Mouse (Mus musculus): ENCODE measurements around the gene 1600015I10Rik.

GRCm38 (mm10) chr6:48929595-48929994 lies at the start of gene 1600015I10Rik:
- TF ChIP-seq CTCF (IDR thresholded peaks at IDR 0.05) = no peak
- no peak for TF ChIP-seq POLR2A (IDR thresholded peaks at IDR 0.05; ENCODE audit: insufficient read depth, low read depth, low read length)
